Mouse (Mus musculus): ENCODE measurements at regions not wholly inside any gene's neighbourhood (a gene's known extent, or its start where the extent isn't known, plus 50 kb on each side); places are given as distances from the start of the nearest gene placed in this dataset.

- 73% methylated on average over 11 of the region's 11 CpGs for WGBS
- Histone ChIP-seq H3K27me3 (ENCODE audit: control insufficient read depth, insufficient read depth, low read length) (no peaks in the 10 kb centered on the region), H3K4me1 (ENCODE audit: control insufficient read depth, insufficient read depth, low read length) (no peaks in the 10 kb centered on the region), H3K4me3 (replicated peaks; ENCODE audit: insufficient read depth, low read depth, low read length) (no peak overlapping the region), H3K27ac (ENCODE audit: insufficient read depth, low read length) (no peak overlapping the region)
- DNase-seq = no peak
- TF ChIP-seq CTCF (IDR thresholded peaks at IDR 0.05; ENCODE audit: borderline replicate concordance, insufficient read depth, low read depth, low read length) (no peak), POLR2A (IDR thresholded peaks at IDR 0.05; ENCODE audit: borderline replicate concordance, insufficient read depth, low read length) (no peak)
Observed at GRCm38 (mm10) chr14:24770015-24770977, 283.4 kb downstream of the Rps24 start.

- TF ChIP-seq CTCF (IDR thresholded peaks at IDR 0.05; ENCODE audit: borderline replicate concordance, insufficient read depth, low read depth, low read length) = no peak
- TF ChIP-seq POLR2A (IDR thresholded peaks at IDR 0.05; ENCODE audit: borderline replicate concordance, insufficient read depth, low read length) = no peak
- WGBS = 89% methylated on average over 1 of the region's 1 CpGs
- Histone ChIP-seq H3K4me3 (replicated peaks; ENCODE audit: insufficient read depth, low read depth, low read length) (no peak overlapping the region), H3K4me1 (ENCODE audit: control insufficient read depth, insufficient read depth, low read length) (no peaks in the 10 kb centered on the region), H3K27ac (ENCODE audit: insufficient read depth, low read length) (no peak overlapping the region), H3K27me3 (ENCODE audit: control insufficient read depth, insufficient read depth, low read length) (no peaks in the 10 kb centered on the region)
- no peak for DNase-seq
Observed at GRCm38 (mm10) chr14:24771663-24772062, 284.7 kb downstream of the Rps24 start.

- Histone ChIP-seq H3K27me3 (ENCODE audit: control insufficient read depth, insufficient read depth, low read length) (no peaks in the 10 kb centered on the region), H3K4me1 (ENCODE audit: control insufficient read depth, insufficient read depth, low read length) (no peaks in the 10 kb centered on the region), H3K27ac (ENCODE audit: insufficient read depth, low read length) (no peak overlapping the region), H3K4me3 (replicated peaks; ENCODE audit: insufficient read depth, low read depth, low read length) (no peak overlapping the region)
- WGBS = 86% methylated on average over 4 of the region's 4 CpGs
- TF ChIP-seq CTCF (IDR thresholded peaks at IDR 0.05; ENCODE audit: borderline replicate concordance, insufficient read depth, low read depth, low read length) (no peak), POLR2A (IDR thresholded peaks at IDR 0.05; ENCODE audit: borderline replicate concordance, insufficient read depth, low read length) (no peak)
- no peak for DNase-seq
Observed at GRCm38 (mm10) chr14:24772129-24772528, 285.2 kb downstream of the Rps24 start.

GRCm38 (mm10) chr14:24778748-24779630, 292.1 kb downstream of the Rps24 start:
- WGBS = 2% methylated on average over 39 of the region's 39 CpGs
- peak overlapping the region; percentile 41 for H3K4me3 ChIP-seq (replicated peaks; ENCODE audit: insufficient read depth, low read depth, low read length)
- no peaks in the 10 kb centered on the region for H3K27me3 ChIP-seq (ENCODE audit: control insufficient read depth, insufficient read depth, low read length)
- peaks cover 17% of the 10 kb centered on the region for H3K4me1 ChIP-seq (ENCODE audit: control insufficient read depth, insufficient read depth, low read length)
- TF ChIP-seq CTCF (IDR thresholded peaks at IDR 0.05; ENCODE audit: borderline replicate concordance, insufficient read depth, low read depth, low read length) (peak; percentile 67), POLR2A (IDR thresholded peaks at IDR 0.05; ENCODE audit: borderline replicate concordance, insufficient read depth, low read length) (no peak; the same call in 1 of the 2 replicates)
- DNase-seq = peak; percentile 94 to 95
- peak overlapping the region; percentile 63 for H3K27ac ChIP-seq (ENCODE audit: insufficient read depth, low read length)

- Histone ChIP-seq H3K4me3 (replicated peaks; ENCODE audit: insufficient read depth, low read depth, low read length) (no peak overlapping the region), H3K27ac (ENCODE audit: insufficient read depth, low read length) (no peak overlapping the region), H3K4me1 (ENCODE audit: control insufficient read depth, insufficient read depth, low read length) (peaks cover 17% of the 10 kb centered on the region), H3K27me3 (ENCODE audit: control insufficient read depth, insufficient read depth, low read length) (no peaks in the 10 kb centered on the region)
- 97% methylated on average over 3 of the region's 3 CpGs for WGBS
- TF ChIP-seq POLR2A (IDR thresholded peaks at IDR 0.05; ENCODE audit: borderline replicate concordance, insufficient read depth, low read length) (no peak), CTCF (IDR thresholded peaks at IDR 0.05; ENCODE audit: borderline replicate concordance, insufficient read depth, low read depth, low read length) (no peak)
- DNase-seq = no peak
Observed at GRCm38 (mm10) chr14:24781674-24782073, 294.7 kb downstream of the Rps24 start.

GRCm38 (mm10) chr14:24783889-24784288, 297.0 kb downstream of the Rps24 start:
- H3K27me3 ChIP-seq (ENCODE audit: control insufficient read depth, insufficient read depth, low read length) = no peaks in the 10 kb centered on the region
- no peak for TF ChIP-seq POLR2A (IDR thresholded peaks at IDR 0.05; ENCODE audit: borderline replicate concordance, insufficient read depth, low read length)
- WGBS = 59% methylated on average over 6 of the region's 6 CpGs
- H3K27ac ChIP-seq (ENCODE audit: insufficient read depth, low read length) = no peak overlapping the region
- DNase-seq = no peak
- H3K4me3 ChIP-seq (replicated peaks; ENCODE audit: insufficient read depth, low read depth, low read length) = no peak overlapping the region
- H3K4me1 ChIP-seq (ENCODE audit: control insufficient read depth, insufficient read depth, low read length) = peaks cover 14% of the 10 kb centered on the region

GRCm38 (mm10) chr14:24785452-24785851, 298.5 kb downstream of the Rps24 start:
- Histone ChIP-seq H3K4me3 (replicated peaks; ENCODE audit: insufficient read depth, low read depth, low read length) (no peak overlapping the region), H3K27ac (ENCODE audit: insufficient read depth, low read length) (no peak overlapping the region), H3K4me1 (ENCODE audit: control insufficient read depth, insufficient read depth, low read length) (peaks cover 1% of the 10 kb centered on the region; the same call in 1 of the 2 replicates), H3K27me3 (ENCODE audit: control insufficient read depth, insufficient read depth, low read length) (no peaks in the 10 kb centered on the region)
- 94% methylated on average over 5 of the region's 5 CpGs for WGBS
- no peak for DNase-seq
- TF ChIP-seq CTCF (IDR thresholded peaks at IDR 0.05; ENCODE audit: borderline replicate concordance, insufficient read depth, low read depth, low read length) = no peak
- TF ChIP-seq POLR2A (IDR thresholded peaks at IDR 0.05; ENCODE audit: borderline replicate concordance, insufficient read depth, low read length) = no peak

Data from cerebellum, adult 2 months (tissue).